Mouse (Mus musculus) retina, adult 2 months (tissue): ENCODE results near the gene Fam78a.

Experiments
- DNase-seq: peaks from one replicate; pipeline ENCODE4 v3.0.0-alpha.2; 2012; ENCODE audit warnings: low read depth, low spot score

Gene Fam78a

DNA sequence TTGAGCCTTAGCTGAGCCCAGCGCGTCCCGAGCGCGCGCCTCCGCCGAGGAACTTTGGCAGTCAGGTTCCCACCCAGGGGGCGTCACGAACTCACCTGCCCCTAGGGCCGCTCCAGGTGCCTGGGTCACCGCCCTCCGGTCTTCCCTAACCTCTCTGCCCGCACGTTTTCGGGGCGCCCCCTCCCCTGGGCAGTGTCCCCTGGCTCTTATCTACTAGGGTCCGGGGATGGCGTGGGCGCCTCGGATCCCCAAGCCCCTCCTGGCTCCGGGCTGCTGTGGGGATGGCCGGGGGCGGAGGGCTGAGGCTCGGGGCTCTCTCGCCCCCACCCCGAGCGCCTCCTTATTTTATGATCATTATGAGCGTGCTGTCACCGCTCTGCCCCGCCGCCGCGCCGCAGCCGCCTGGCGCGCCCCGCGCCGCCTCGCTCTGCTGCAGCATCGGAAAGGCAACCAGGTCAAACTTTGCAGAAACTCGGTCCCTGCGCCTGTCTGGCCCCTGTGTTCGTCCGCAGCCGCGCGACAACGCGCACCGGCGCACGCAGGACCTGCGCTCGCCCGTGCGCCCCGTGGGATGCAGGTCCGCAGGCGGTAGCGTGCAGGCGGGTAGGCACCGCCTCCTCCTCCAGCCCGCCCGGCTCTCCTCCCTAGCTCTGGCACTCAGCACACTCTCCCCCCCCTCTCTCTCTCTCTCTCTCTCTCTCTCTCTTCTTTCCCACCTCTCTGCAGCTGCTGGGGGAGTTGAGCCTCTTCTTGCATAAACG lies at the start of gene Fam78a:
Gene Fam78a, minus strand, starts transcription at position 747 of the 761 bp plus-strand sequence.
- DNase-seq, result no peak

DNA sequence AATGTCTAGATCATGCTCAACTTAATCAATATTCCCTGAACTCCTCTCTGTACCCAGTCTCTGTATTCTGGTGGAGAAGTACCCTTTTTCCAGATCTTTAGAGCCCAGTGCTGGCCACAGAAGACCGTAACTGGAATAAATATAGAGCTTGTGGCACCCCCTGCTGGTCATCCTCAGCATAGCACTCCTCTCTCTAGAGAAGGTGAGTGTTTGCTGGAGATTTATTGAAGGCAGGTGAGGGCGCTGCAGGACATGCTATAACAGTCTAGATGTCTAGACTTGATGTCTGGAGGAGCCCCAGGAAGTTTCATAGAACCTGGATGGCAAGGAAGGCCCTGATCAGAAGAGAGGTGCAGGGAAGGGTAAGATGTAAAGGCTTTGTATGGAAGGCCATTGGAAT lies 49.4 kb upstream of the Fam78a start:
- DNase-seq, result peak; percentile 70

DNA sequence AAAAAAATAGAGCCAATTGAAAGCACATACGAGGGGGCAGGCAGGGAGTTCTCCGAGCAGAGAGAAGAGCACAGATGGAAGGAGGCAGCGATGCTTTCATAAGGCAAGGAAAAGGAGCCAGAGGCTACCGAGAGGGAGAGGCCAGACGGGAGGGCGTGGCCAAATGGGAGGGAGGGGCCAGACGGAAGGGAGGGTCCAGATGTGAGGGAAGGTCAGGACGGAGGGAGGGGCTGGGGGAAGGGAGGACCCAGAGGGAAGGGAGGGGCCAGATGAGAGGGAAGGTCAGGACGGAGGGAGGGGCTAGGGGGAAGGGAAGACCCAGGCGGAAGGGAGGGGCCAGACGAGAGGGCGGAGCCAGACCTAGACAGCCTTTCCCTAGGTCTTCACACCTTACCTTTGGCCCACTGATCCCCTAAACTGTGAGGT lies 47.9 kb upstream of the Fam78a start:
- DNase-seq, result no peak

DNA sequence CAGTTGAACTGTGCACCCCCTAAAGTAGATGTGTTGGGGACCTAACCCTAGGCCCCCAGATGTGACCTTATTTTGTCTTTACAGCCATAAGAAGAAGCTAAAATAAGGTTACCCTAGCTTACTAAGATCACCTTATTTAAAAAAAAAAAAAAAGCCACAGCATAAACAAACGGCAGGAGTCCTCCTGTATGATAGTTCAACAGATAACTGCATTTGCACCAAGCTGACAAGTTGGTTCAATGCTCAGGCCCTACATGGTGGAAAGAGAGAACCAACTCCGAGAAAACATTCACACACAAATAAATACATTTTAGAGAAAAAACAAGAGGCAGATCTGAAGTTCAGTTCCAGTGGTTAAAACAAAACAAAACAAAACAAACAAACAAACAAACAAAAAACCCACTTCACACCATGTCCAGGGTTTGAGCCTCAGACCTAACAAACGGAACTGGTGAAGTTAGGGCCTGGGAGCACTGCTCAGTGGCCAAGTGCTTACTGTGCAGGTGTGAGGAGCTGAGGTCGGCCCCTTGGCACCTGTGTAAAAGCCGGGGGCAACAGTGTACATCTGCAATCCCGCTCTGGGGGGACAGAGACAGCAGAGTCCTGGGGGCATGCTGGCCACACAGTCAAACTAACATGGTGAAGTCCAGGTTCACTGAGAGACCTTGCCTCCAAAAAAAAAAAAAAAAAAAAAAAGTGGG lies 47.4 kb upstream of the Fam78a start:
- no peak for DNase-seq

DNA sequence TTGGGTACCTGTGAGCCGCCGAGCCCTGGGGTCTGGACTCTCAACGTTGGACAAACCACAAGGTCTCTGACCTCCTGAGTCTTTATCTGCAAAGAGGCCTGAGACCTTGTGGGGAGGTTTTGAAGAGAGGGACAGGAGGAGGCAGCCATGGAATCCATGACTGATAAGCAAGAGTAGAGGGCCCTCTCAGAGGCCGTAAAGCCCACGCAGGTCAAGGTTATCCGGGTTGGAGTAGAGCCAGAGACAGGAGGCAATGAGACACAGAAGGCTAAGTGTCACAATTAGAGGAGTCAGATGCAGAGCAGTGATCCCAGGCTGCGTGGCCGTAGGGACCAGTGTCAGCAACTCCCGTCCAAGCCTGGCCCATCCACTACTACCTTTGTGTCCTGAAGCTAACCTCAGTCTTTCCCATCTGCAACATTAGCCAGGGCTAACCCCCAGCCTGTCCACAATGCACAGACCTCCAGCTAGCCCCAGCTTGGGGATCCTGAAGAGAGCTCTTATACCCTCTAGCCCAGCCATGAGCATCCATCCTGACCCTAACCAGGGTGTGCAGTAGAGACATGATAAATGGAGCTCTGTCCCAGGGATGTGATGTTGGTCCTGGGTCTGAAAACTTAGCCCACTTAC lies 46.7 kb upstream of the Fam78a start:
- DNase-seq, result no peak

DNA sequence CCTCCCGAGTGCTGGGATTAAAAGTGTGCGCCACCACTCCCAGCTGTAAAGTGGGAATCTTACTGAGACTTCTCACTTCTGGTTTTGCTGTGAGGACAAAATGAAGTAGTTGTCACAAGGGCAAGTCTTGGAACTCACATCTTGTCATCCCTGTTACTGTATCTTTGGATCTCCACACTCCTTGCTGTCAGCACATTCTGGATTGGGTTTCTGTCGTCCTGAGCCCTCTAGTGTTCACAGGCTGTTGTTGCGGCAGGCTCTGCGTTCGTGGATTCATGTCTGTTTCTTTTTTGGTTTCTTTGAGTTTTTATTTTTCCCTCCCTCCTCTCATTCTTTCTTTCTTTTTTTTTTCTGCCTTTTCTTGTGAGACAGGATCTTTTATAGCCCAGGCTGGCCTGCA lies 45.8 kb upstream of the Fam78a start:
- no peak for DNase-seq

DNA sequence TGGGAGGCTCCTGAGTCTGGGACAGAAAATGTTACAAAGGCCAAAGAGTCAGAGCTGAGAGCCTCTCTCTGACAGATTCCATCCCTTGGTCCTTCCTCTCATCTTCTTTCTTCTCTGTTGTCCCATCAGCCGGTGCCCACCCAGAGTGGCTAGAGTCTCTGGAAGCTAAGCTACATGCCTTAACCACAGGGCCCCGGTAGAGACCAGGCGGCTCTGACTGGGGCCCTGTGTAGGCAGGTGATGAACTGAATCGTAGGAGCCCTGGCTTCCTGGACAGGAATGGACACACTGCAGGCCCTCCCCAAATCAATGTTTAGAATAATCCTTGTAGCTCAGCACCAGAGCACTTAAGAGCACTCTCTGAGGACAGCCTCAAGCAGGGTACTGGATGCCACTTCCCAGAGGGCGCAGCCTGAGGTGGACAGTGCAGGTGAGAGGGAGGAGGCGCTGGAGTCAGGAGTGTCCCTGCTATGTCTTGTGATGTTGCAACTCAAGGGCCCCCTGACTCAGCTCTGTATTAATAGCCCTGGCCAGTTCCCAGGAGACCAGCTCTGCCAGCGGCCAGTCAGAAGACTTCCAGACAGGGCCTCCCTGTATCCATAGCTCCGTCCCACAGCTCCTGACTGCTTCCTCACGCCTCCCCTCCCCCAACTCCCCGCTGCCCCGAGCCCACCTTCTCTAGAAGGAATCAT lies 44.9 kb upstream of the Fam78a start:
- no peak for DNase-seq

DNA sequence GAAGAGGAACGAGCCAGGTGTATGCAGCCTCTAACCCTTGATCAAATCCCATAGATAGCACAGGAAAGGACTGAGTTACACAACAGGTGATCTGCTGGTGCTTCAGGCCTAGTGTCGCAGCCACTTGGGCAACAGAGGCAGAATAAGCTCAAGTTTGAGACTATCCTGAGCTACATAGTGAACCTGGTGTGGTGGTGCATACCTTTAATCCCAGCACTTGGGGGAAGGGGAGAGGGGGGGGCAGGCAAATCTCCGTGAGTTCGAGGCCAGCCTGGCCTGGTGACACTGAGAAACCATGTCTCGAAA lies 43.8 kb upstream of the Fam78a start:
- no peak for DNase-seq

DNA sequence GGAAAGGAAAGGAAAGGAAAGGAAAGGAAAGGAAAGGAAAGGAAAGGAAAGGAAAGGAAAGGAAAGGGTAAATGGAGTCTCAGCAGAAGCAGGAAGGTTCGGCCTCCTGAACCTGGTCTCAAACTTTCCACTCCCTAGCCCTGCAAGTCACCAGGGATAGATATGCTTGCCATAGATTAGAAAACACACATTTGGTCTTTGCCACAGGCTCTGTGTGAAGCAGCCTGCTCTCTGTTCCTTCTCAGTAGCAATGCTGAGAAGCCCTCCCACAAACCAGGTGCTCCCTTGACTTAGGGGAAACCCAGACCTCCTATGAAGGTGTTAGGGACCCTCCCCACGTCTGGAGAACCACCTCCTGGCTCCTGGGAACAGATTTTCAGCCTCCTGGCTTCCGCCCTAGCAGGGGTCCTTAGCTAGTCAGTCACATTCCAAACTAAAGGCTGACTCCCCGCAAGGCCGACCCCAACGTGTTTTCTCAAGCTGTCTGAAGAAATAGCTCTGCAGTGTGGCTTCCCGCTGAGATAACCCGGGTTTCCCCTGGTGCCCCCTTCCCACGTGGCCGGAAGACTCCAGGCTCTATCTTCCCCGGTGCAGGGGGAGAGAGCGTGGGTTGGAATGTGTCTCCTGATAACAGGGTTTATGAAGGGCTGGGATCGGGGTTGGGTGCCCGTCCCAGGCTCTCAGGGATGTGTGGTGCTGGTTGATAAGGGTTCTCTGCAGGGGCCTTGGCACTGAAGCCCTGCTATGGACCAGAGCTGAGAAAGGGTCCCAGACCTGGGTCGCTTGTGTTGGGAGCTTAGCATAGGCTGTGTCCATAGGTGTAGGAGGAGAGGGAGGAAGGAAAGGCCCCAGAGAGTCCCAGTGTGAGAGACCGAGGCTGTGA lies 43.2 kb upstream of the Fam78a start:
- no peak for DNase-seq

DNA sequence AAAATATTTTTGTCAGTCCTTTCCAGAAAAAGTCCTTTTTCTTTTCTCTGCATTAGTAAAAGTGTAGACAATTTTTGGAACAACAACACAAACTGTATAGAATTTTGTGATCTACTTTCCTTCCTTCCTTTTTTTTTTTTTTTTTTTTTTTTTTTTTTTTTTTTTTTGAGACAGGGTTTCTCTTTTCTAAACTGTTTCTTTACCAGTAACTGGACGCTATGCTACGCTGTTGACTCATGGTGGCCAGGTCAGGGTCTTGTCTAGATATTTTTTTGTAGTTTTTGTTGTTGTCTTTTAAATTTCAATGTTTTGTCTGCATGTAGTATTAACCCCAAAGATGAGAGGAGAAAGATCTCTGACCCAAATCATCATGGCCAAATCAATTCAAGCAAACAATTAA lies 37.1 kb upstream of the Fam78a start:
- DNase-seq, result no peak

DNA sequence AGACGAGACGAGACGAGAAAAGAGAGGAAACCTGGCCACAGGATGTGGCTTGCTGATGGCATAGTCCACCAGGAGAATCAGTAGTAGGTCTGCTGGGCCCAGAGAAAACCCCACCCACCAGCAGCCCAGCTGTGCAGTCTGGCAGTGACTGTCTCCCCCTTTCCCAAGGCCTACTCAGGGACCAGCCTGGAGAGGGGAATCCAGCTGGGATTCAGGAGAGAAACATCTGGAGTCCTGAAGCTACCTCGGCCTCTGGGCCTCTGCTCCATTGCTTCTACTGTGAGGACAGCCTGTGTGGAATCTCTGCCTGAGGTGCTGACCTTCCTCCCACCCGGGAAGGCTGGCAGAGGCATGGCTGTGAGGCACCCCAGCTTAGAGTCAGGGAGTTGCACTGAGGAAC lies 36.5 kb upstream of the Fam78a start:
- no peak for DNase-seq

DNA sequence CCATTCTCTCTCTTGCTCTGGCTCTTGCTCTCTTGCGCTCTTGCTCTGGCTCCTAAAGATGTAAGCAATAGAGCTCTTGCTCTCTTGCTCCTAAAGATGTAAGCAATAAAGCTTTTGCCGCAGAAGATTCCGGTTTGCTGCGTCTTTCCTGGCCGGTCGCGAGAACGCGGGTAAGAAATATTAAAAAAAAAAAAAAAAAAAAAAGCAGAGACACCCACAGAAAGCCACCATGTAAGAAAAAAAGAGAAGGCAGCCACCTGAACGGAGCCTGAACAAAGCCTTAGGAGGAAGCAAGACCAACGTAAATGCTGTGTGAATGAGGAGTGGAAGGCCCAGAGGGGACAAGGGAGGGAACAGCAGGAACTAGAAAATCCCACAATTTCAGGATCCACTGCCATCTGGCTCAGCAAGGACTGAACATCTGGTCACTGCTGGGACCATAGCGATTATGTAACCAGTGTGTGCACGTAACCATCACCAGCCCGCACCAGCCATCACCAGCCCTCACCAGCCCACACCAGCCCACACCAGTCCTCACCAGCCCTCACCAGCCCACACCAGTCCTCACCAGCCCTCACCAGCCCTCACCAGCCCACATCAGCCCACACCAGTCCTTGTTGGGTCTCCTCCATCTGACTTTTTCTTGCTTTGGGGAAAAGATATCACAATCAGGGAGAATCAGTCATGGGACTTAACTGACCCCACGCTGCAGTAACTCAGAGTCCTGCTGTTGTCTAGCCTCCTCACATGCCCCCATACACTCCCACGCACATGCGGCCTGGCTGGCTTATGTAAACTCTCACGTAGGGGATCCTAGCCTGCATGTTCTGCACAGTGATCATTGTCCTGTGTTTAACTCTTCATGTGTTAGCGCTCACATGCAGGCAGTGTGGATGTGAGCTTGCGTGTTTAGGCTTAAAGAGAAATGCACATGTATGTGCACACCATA lies 35.4 kb upstream of the Fam78a start:
- DNase-seq, result no peak

DNA sequence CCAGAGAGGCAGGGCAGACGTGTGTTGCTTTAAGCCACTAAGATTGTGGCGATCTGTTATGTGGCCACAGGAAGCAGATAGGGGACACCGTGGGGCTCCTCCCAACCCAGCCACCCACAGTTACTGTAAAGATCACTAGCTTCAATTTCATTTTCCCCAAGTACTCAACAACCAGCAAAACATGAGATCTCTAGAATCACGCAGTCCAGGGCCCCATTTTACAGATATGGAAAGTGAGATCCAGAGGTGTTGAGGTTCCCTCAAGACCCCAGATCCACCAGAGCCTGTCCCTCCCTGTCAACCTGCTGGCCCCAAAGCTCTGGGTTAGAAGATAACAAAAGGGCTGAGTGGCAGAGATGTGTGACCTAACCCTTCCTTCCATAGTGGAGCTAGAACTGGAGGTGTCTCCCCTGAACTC lies 31.2 kb upstream of the Fam78a start:
- DNase-seq, result no peak

DNA sequence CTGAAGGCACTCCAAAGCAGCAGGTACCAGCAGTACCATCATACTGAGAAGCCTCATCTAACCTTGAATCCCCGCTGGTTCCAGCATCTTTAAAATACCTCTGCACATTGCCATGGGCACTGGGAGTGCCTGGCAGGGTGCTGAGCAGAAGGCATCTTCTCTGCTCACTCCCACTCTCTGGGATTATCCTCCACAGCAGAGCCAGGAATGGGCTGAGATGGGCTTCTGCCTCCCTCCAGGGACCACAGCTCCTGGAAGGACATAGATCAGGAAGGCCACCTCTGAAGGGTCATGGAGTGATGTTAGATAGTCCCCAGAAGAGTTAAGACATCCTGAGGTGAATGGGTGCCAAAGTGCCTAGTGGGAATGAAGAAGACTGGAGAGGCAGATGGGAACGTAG lies 27.9 kb upstream of the Fam78a start:
- no peak for DNase-seq

DNA sequence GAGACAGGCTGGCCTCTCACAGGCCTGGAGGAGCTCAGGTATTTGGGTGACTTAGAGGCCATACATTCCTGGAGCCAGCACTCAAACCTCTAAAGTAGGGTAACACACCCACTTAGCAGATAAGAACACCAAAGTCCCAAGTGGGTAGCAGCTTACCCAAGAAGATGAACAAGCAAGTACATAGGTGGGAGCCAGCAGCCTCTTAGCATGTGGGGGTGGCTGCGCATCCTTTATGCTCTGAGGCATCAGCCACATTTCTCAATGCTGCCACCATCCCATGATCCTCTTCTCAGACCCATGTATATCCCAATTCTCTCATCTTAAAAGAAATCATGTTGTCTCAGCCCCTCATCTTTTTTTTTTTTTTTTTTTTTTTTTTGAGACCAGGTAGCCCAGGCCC lies 26.6 kb upstream of the Fam78a start:
- DNase-seq, result no peak

DNA sequence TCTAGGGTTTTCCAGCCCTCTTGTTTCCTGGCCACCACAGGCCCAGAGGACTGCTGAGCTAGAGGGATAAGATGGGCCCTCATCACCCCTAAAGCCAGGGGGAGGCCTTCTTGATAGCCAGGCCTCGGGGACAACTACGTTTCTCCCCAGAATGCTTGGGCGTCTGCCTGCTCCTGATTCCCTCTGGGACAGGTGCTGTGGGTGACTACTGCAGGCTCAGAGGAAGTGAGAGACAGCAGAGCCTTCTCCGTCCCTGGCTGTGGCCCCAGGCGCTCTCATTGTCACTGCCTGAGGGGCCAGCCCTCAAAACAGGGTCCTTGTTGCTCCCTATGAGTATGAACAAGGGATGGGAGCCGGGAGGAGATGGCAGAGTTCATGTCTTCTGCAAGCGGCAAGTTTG lies 21.3 kb upstream of the Fam78a start:
- DNase-seq, result no peak

DNA sequence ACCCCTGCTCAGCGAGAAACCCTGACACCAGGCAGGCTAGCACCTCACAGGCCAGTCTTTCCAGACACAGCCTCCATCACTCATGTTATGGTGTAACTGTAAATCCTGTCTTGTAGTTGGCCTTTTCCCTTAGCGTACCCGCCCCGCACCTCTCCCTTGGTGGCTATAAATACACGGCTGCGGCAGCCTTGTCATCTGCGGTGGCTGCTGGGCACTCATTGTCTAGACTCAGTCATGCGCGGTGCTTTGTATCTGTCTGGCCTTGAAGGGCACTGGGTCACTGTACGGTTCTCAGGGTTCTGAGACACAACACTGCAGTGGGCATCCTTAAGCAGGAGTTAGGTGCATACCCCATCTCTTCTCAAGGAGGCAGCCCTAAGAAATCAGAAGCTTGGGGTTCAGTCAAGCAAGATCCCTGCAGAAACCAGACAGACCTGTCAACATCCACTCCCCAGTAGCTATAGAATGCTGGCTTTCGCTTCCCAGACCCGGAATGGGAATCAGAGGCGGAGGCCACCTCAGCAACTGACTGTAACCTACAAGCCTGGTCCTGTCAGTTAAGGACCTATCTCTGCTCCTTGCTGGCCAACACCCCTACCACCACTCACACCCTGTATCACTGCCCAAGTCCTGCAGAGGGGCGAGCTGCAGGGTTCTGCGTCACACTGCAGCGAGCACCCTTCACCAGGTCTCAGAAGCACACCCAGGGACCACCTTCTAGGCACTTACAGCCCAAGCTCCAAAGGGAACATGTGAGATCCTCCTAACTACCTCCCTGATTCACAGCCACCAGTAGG lies 20.7 kb upstream of the Fam78a start:
- DNase-seq, result no peak

DNA sequence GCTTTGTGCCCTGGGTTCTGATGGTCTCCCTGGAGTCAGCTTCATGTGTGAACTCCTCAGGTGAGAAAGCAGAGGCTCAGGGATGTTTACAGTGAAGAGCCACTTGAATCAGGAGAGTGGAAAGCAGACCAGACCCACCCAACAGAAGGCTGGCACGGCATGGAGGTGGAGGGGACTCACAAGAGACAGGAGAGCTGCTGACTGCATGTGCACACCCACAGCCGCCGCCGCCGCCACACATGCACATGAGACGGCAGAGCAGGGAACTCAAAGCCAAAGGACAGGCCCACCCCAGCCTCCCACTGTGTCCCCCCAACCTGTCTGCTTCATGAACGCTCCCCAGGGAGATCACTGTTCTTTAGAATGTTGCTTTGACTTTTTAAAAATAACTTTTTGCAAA lies 19.5 kb upstream of the Fam78a start:
- no peak for DNase-seq

DNA sequence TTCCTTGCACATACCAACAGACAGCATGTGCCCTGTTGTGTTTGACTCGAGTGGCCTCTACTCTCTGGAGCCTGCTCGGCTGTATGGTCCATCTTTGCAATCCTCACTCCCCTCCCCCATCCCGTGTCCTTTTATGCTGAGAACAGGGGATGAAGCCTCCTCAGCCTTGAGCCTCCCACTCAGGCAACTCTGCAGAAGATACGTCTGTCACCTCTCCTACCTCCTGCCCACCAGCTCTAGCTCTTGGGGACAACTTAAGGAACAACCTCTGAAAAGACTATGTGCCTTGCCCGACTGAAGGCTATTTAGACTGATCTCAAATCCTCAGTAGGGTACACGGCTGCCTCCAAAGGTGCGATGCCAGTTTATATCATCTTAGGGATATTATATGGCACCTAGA lies 18.9 kb upstream of the Fam78a start:
- no peak for DNase-seq

DNA sequence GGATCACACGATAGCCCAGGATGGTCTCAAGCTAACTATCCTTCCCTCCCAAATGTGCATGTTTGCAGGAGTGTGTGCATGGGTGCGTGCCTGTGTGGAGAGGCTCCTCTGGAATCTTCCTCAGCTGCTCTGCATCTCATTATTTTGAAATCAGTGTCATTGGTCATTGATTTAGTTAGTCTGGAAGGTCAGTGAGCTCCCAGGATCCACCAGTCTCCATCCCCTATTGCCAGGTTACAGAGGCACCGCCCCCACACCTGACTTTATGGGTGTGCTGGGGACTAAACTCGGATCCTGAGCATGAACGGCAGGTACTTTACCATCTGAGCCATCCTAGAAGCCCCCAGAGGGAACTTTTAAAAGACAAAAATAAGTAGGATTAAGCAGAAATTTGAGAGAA lies 18.3 kb upstream of the Fam78a start:
- DNase-seq, result no peak
